Mouse (Mus musculus): ENCODE data around the gene Chst7.

Chst7 gene

GRCm38 (mm10) chrX:20059381-20059971 is at the start of gene Chst7:
Chst7 (plus strand) TSS chrX:20059560.
- in situ Hi-C loops (cut with MboI, MseI): no loop called here

GRCm38 (mm10) chrX:20012211-20012610 is 47.1 kb upstream of the Chst7 start:
- in situ Hi-C loops (cut with MboI, MseI): no loop called here

- in situ Hi-C loops (cut with MboI, MseI): loop anchor here (10.0 kb wide), 2 partner anchors 314 to 1024 kb away; no protein-coding TSS in a partner anchor
Measured at GRCm38 (mm10) chrX:20020942-20021341, 38.4 kb upstream of the Chst7 start.

GRCm38 (mm10) chrX:20060096-20060768 is 872 bp downstream of the Chst7 start:
- in situ Hi-C loops (cut with MboI, MseI): no loop called here

GRCm38 (mm10) chrX:20060769-20061315 is 1.5 kb downstream of the Chst7 start:
- in situ Hi-C loops (cut with MboI, MseI): no loop called here

GRCm38 (mm10) chrX:20061764-20062480 is 2.6 kb downstream of the Chst7 start:
- in situ Hi-C loops (cut with MboI, MseI): no loop called here

GRCm38 (mm10) chrX:20066636-20067035 is 7.3 kb downstream of the Chst7 start:
- in situ Hi-C loops (cut with MboI, MseI): no loop called here

- in situ Hi-C loops (cut with MboI, MseI): no loop called here
Measured at GRCm38 (mm10) chrX:20070196-20070595, 10.8 kb downstream of the Chst7 start.

- in situ Hi-C loops (cut with MboI, MseI): no loop called here
Measured at GRCm38 (mm10) chrX:20117717-20118116, 58.4 kb downstream of the Chst7 start.

- in situ Hi-C loops (cut with MboI, MseI): no loop called here
Measured at GRCm38 (mm10) chrX:20125481-20125880, 66.1 kb downstream of the Chst7 start.

GRCm38 (mm10) chrX:20128951-20129350 is 69.6 kb downstream of the Chst7 start:
- in situ Hi-C loops (cut with MboI, MseI): no loop called here

- in situ Hi-C loops (cut with MboI, MseI): no loop called here
Measured at GRCm38 (mm10) chrX:20129466-20129865, 70.1 kb downstream of the Chst7 start.

Measured in T-helper 1 cell (primary cell).